ENCODE assay signal across 13 mouse cellular contexts in genomic region chr10:39484892-39485291, GRCm38 (mm10).
DNase-seq lines count a peak whose midpoint lies in the region; ATAC-seq lines count a peak whose summit lies in the region.
"Had no signal": no experiment of that assay in that cellular context is flagged by ENCODE, and none has a peak within 500 bp of the region (broad histone marks: within the 10 kb centered on the region; RNA-seq: fewer than 3 reads in every experiment).

No protein-coding gene starts in this region.

- H3K4me1 ChIP-seq in midbrain, embryonic 13.5 days (replicated peaks), result peaks cover 66% of the 10 kb centered on the region

- H3K4me2 ChIP-seq in midbrain, embryonic 13.5 days (replicated peaks), result peak overlapping the region; percentile 28
- H3K4me2 ChIP-seq: heart, embryonic 15.5 days had no signal

- ATAC-seq in frontal cortex, adult (ENCODE audit: low TSS enrichment), result peak; percentile 93
- ATAC-seq in midbrain, embryonic 13.5 days, result peak; percentile 59

- no peak for DNase-seq in frontal cortex, postnatal 25 days (ENCODE audit: low spot score in 2 of 2)
- peak; percentile 31 for DNase-seq in thymus, postnatal 25 days
- DNase-seq in thymus, postnatal 10 days (ENCODE audit: low spot score in 2 of 2), result no peak
- DNase-seq in adrenal gland, adult 18-20 months (ENCODE audit: low spot score in 2 of 2), result no peak
- DNase-seq in ovary, adult 18-20 months (ENCODE audit: low spot score), result no peak
- DNase-seq in left cerebral cortex, postnatal 4 days, result no peak
- DNase-seq: adrenal gland, postnatal 36 days; cerebellum, postnatal 14 days; liver had no signal

- intact Hi-C loops in left cerebral cortex, postnatal 4 days (cut with DNase I), result no loop called here

- peak overlapping the region; percentile 69 for H3K27ac ChIP-seq in midbrain, embryonic 13.5 days

- peaks cover 3% of the 10 kb centered on the region; the same call in 1 of the 2 replicates for H3K36me3 ChIP-seq in midbrain, embryonic 13.5 days
- H3K36me3 ChIP-seq: heart, embryonic 15.5 days had no signal

- H3K27me3 ChIP-seq in midbrain, embryonic 13.5 days, result no peaks in the 10 kb centered on the region
- H3K27me3 ChIP-seq: heart, embryonic 15.5 days; megakaryocyte, embryonic 14.5 days had no signal

- 32% methylated on average over 6 of the region's 6 CpGs for WGBS in midbrain, embryonic 13.5 days

- H3K9me3 ChIP-seq in midbrain, embryonic 13.5 days, result no peaks in the 10 kb centered on the region
- H3K9me3 ChIP-seq: heart, embryonic 15.5 days had no signal

- H3K9ac ChIP-seq in midbrain, embryonic 13.5 days (replicated peaks), result no peak overlapping the region; the same call in 1 of the 2 replicates
- H3K9ac ChIP-seq: heart, embryonic 15.5 days had no signal

- no peak overlapping the region for H3K4me3 ChIP-seq in midbrain, embryonic 13.5 days (replicated peaks)
- H3K4me3 ChIP-seq: heart, embryonic 15.5 days; megakaryocyte, embryonic 14.5 days had no signal
